Mouse (Mus musculus) liver, embryonic 12.5 days (tissue): ENCODE measurements around the gene Zfyve1. TPM values are rescaled to one million over a fixed set of nuclear protein-coding genes. Genes with fewer than 3 reads are reported as not detected.

ENCODE experiments used
- ATAC-seq: fragments of 200-750 bp; cut with Nextera tagmentation; 2 replicates; pipeline ENCODE4 v1.8.0; 2017; ENCODE audit warnings: moderate number of reproducible peaks, mild to moderate bottlenecking, moderate library complexity
- H3K27ac ChIP-seq: fragments of 300-500 bp; sonication (generic); 2 replicates; pipeline ENCODE4 v1.5.1; 2016; ENCODE audit warnings: mild to moderate bottlenecking
- H3K27me3 ChIP-seq: fragments of 300-500 bp; sonication (generic); replicated peaks from 2 replicates; pipeline ENCODE4 v1.6.1; 2016; ENCODE audit warnings: mild to moderate bottlenecking, moderate library complexity
- H3K36me3 ChIP-seq: fragments of 300-500 bp; sonication (generic); 2 replicates; pipeline ENCODE4 v1.6.1; 2016; ENCODE audit warnings: mild to moderate bottlenecking, moderate library complexity
- H3K4me1 ChIP-seq: fragments of 300-500 bp; sonication (generic); 2 replicates; pipeline ENCODE4 v1.6.1; 2016
- H3K4me2 ChIP-seq: fragments of 300-500 bp; sonication (generic); 2 replicates; pipeline ENCODE4 v1.6.1; 2016; ENCODE audit warnings: mild to moderate bottlenecking, moderate library complexity
- H3K4me3 ChIP-seq: fragments of 300-500 bp; sonication (generic); 2 replicates; pipeline ENCODE4 v1.5.1; 2016; ENCODE audit warnings: mild to moderate bottlenecking, moderate library complexity
- H3K9ac ChIP-seq: fragments of 300-500 bp; sonication (generic); 2 replicates; pipeline ENCODE4 v1.6.1; 2016; ENCODE audit warnings: mild to moderate bottlenecking, moderate library complexity
- H3K9me3 ChIP-seq: fragments of 300-500 bp; sonication (generic); replicated peaks from 2 replicates; pipeline ENCODE4 v1.6.1; 2016; ENCODE audit warnings: mild to moderate bottlenecking, moderate library complexity
- WGBS: fragments of 180-500 bp; shearing (Covaris S2); methylation state at CpG from one replicate; pipeline ENCODE4 v1.1.7; 2016; ENCODE audit not compliant: insufficient replicate concordance; 5-methylcytosine and 5-hydroxymethylcytosine counted together
- polyA plus RNA-seq: library from polyadenylated mRNA; unstranded; fragments of >200 nt; fragmentation: Nextera tagmentation; extraction: Ambion mirVana; gene quantifications from 2 replicates; pipeline ENCODE4 v1.2.1, GENCODE M21; 2016

Zfyve1 gene
- polyA plus RNA-seq, 1 experiment from 2014 or later, result 8.2 TPM

GRCm38 (mm10) chr12:83517580-83517979 lies 79.4 kb downstream of the Zfyve1 start:
- peaks cover 57% of the 10 kb centered on the region for H3K4me1 ChIP-seq
- no peak overlapping the region for H3K4me3 ChIP-seq
- no peaks in the 10 kb centered on the region for H3K9me3 ChIP-seq
- H3K9ac ChIP-seq, result no peak overlapping the region
- no peaks in the 10 kb centered on the region for H3K36me3 ChIP-seq
- no peak overlapping the region for H3K27ac ChIP-seq
- H3K4me2 ChIP-seq, result no peak overlapping the region
- H3K27me3 ChIP-seq, result peaks cover 7% of the 10 kb centered on the region; the same call in 1 of the 2 replicates
- WGBS, result 32% methylated on average over 3 of the region's 3 CpGs
- no peak for ATAC-seq

- H3K36me3 ChIP-seq, result no peaks in the 10 kb centered on the region
- 65% methylated on average over 4 of the region's 4 CpGs for WGBS
- ATAC-seq, result no peak
Measured at GRCm38 (mm10) chr12:83514216-83514615, 82.8 kb downstream of the Zfyve1 start.

DNA sequence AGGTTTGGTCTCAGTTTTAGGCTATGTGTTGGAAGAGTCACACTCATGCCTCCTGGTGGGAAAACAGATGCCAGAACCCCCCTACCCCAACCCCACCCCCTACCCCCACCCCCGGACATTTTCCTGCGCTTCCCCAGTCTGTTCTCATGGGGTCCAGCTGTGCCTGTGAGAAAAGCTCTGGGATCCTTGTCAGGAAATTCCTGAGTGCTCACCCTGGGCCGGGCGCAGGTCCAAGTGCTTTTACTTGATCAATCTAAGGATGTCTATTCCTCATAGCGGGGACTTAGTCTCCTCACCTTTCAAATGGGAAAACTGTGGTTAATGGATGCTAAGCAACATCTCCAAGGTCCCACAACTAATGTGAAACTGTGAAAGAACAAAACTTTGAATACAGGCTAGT lies 83.8 kb downstream of the Zfyve1 start:
- Histone ChIP-seq H3K27me3 (peaks cover 12% of the 10 kb centered on the region; the same call in 1 of the 2 replicates), H3K9ac (no peak overlapping the region), H3K4me1 (peaks cover 43% of the 10 kb centered on the region), H3K9me3 (no peaks in the 10 kb centered on the region), H3K36me3 (no peaks in the 10 kb centered on the region), H3K4me2 (no peak overlapping the region), H3K27ac (no peak overlapping the region), H3K4me3 (no peak overlapping the region)
- no peak for ATAC-seq
- 41% methylated on average over 5 of the region's 5 CpGs for WGBS

More at GRCm38 (mm10) chr12:83514216-83514615, 82.8 kb downstream of the Zfyve1 start:
- Histone ChIP-seq H3K4me3 (no peak overlapping the region), H3K9ac (no peak overlapping the region), H3K27ac (no peak overlapping the region), H3K27me3 (peaks cover 12% of the 10 kb centered on the region; the same call in 1 of the 2 replicates), H3K4me2 (no peak overlapping the region), H3K4me1 (peaks cover 50% of the 10 kb centered on the region), H3K9me3 (no peaks in the 10 kb centered on the region)

DNA sequence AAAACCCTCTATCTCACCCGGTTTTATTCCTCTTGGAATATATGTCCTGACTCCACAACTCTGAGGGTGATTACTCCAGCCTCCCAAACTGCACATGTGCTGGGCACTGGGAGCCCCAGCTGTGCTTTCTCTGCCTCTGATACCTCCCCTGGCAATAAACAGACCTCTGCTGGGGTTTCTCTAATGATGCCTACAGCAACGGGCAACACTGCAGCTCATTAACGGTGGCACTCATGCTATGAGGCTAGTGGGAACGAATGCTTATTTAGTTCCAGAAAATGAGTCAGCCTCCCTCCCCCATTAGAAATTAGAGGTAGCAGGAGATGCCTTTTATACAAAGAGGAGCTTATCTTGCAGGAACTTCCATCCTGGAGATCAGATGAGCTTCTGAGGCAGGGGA lies 84.2 kb downstream of the Zfyve1 start:
- H3K9ac ChIP-seq, result no peak overlapping the region
- no peak overlapping the region for H3K4me2 ChIP-seq
- H3K27me3 ChIP-seq, result peaks cover 12% of the 10 kb centered on the region; the same call in 1 of the 2 replicates
- H3K4me3 ChIP-seq, result no peak overlapping the region
- H3K27ac ChIP-seq, result no peak overlapping the region
- H3K36me3 ChIP-seq, result no peaks in the 10 kb centered on the region
- H3K9me3 ChIP-seq, result no peaks in the 10 kb centered on the region
- WGBS, result 23% methylated on average over 4 of the region's 4 CpGs
- no peak for ATAC-seq
- H3K4me1 ChIP-seq, result peaks cover 39% of the 10 kb centered on the region

DNA sequence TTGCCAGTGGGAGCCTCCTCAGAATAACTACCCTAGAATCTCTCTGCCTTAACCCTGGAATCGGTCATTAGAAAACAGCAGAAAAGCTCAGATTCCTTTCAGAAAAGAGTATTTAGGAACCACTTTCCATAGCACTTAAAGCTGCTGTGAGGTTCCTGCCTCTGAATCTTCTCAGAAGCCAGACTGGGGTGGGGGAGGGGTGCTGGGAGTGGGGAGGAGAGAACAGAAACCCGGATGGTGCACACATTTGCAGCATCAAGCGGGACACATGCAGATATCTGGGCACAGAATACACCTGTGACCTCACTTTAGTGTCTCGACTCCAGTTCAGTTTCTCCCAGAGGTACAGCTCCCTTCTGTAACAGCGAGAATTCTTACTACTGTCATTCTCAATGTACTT lies 86.4 kb downstream of the Zfyve1 start:
- no peaks in the 10 kb centered on the region for H3K36me3 ChIP-seq
- WGBS, result 62% methylated on average over 5 of the region's 5 CpGs
- peaks cover 22% of the 10 kb centered on the region for H3K4me1 ChIP-seq
- H3K27ac ChIP-seq, result no peak overlapping the region
- H3K9ac ChIP-seq, result no peak overlapping the region
- no peak overlapping the region for H3K4me2 ChIP-seq
- no peak overlapping the region for H3K4me3 ChIP-seq
- H3K9me3 ChIP-seq, result no peaks in the 10 kb centered on the region
- H3K27me3 ChIP-seq, result peaks cover 12% of the 10 kb centered on the region; the same call in 1 of the 2 replicates
- no peak for ATAC-seq

DNA sequence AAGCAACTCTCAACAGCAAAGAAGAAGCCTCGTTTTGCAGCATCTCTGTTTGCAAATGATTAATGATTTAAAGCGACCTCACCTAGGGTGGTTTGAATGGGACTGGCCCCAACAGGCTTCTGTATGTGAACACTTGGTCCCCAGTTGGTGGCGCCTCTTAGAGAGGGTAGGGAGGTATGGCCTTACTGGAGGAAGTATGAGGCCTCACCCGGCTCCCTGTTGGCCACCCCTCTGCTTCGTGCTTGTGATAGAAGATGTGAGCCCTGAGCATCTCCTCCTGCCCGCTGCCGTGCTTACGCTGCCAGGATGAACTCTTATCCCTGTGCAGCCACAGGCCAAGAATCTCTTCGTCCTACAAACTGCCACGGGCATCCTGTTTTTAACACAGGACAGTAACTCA lies 90.5 kb downstream of the Zfyve1 start:
- peaks cover 5% of the 10 kb centered on the region; the same call in 1 of the 2 replicates for H3K4me1 ChIP-seq
- ATAC-seq, result no peak

GRCm38 (mm10) chr12:83502190-83502589 lies 94.8 kb downstream of the Zfyve1 start:
- peak overlapping the region; percentile 10; the same call in 1 of the 2 replicates for H3K4me2 ChIP-seq

More for the DNA sequence above, 90.5 kb downstream of the Zfyve1 start:
- Histone ChIP-seq H3K9me3 (no peaks in the 10 kb centered on the region), H3K27ac (no peak overlapping the region), H3K36me3 (no peaks in the 10 kb centered on the region), H3K27me3 (0 out of 2 replicates have a peak, but pooled peaks cover 3% of the 10 kb centered on the region), H3K9ac (no peak overlapping the region), H3K4me2 (no peak overlapping the region), H3K4me3 (no peak overlapping the region)
- WGBS, result 68% methylated on average over 10 of the region's 10 CpGs

GRCm38 (mm10) chr12:83499256-83499655 lies 97.8 kb downstream of the Zfyve1 start:
- no peak overlapping the region for H3K4me3 ChIP-seq
- no peak overlapping the region for H3K27ac ChIP-seq
- no peak for ATAC-seq
- WGBS, result 71% methylated on average over 5 of the region's 5 CpGs
- no peaks in the 10 kb centered on the region for H3K9me3 ChIP-seq
- H3K36me3 ChIP-seq, result no peaks in the 10 kb centered on the region
- peaks cover 14% of the 10 kb centered on the region; the same call in 1 of the 2 replicates for H3K4me1 ChIP-seq
- no peak overlapping the region for H3K9ac ChIP-seq
- H3K4me2 ChIP-seq, result no peak overlapping the region
- peaks cover 9% of the 10 kb centered on the region; the same call in 1 of the 2 replicates for H3K27me3 ChIP-seq

More at GRCm38 (mm10) chr12:83502190-83502589, 94.8 kb downstream of the Zfyve1 start:
- peaks cover 8% of the 10 kb centered on the region; the same call in 1 of the 2 replicates for H3K4me1 ChIP-seq
- H3K36me3 ChIP-seq, result no peaks in the 10 kb centered on the region
- H3K9me3 ChIP-seq, result no peaks in the 10 kb centered on the region
- 0 out of 2 replicates have a peak, but pooled peaks cover 5% of the 10 kb centered on the region for H3K27me3 ChIP-seq
- no peak overlapping the region for H3K4me3 ChIP-seq
- H3K9ac ChIP-seq, result no peak overlapping the region
- no peak overlapping the region for H3K27ac ChIP-seq
- 4% methylated on average over 9 of the region's 9 CpGs for WGBS
- ATAC-seq, result 0 out of 2 replicates have a peak, but pooled peaks have one; percentile 8

GRCm38 (mm10) chr12:83497959-83498358 lies 99.1 kb downstream of the Zfyve1 start:
- no peaks in the 10 kb centered on the region for H3K36me3 ChIP-seq
- no peak for ATAC-seq
- H3K9me3 ChIP-seq, result no peaks in the 10 kb centered on the region
- no peak overlapping the region for H3K4me3 ChIP-seq
- 59% methylated on average over 3 of the region's 3 CpGs for WGBS
- H3K27me3 ChIP-seq, result peaks cover 22% of the 10 kb centered on the region
- peaks cover 24% of the 10 kb centered on the region for H3K4me1 ChIP-seq
- no peak overlapping the region for H3K9ac ChIP-seq
- no peak overlapping the region for H3K4me2 ChIP-seq
- H3K27ac ChIP-seq, result no peak overlapping the region

GRCm38 (mm10) chr12:83496736-83497135 lies 100.3 kb downstream of the Zfyve1 start:
- WGBS, result 57% methylated on average over 6 of the region's 6 CpGs

More at GRCm38 (mm10) chr12:83496736-83497135, 100.3 kb downstream of the Zfyve1 start:
- no peaks in the 10 kb centered on the region for H3K9me3 ChIP-seq
- H3K36me3 ChIP-seq, result no peaks in the 10 kb centered on the region
- ATAC-seq, result no peak
- no peak overlapping the region for H3K27ac ChIP-seq
- H3K4me3 ChIP-seq, result no peak overlapping the region
- H3K9ac ChIP-seq, result no peak overlapping the region
- no peak overlapping the region for H3K4me2 ChIP-seq
- H3K27me3 ChIP-seq, result peaks cover 24% of the 10 kb centered on the region
- peaks cover 26% of the 10 kb centered on the region for H3K4me1 ChIP-seq
